Mouse (Mus musculus) cerebellum, postnatal 4 days (tissue): ENCODE results near the gene Bcan.
A peak's percentile ranks its signal among the peaks of the same experiment; 100 is the strongest.

Experiments used
- DNase-seq, 2 experiments: peaks; one replicate each; pipeline ENCODE4 v3.0.0; 2022; ENCODE audit warnings: low spot score in 2 of 2, mixed read lengths in 1 of 2

Gene Bcan

GRCm38 (mm10) chr3:87996971-87997614 lies 2.9 kb downstream of the Bcan start:
- DNase-seq = no peak

- no peak for DNase-seq
Observed at GRCm38 (mm10) chr3:87996401-87996800, 3.6 kb downstream of the Bcan start.

DNA sequence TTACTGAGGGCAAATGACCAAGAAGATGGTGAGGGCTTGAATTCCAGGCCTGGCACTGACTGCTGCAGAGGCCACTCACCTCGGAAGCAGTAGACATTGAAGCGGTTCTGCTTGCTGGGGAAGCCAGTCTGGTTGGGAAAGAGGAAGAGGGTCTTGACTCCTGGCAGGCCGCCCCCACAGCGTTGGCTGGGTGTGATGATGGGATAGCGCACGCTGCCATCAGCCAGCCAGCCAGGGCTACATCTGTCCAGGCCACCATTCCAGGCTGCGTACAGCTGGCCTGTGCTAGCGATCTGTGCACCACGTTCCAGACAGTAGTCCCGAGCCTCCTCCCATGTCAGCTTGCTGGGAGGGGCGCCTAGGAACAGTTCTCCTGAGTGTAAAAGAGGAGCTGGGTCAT lies 4.7 kb downstream of the Bcan start:
- DNase-seq = no peak

- no peak for DNase-seq
Observed at GRCm38 (mm10) chr3:87993436-87993835, 6.6 kb downstream of the Bcan start.

DNA sequence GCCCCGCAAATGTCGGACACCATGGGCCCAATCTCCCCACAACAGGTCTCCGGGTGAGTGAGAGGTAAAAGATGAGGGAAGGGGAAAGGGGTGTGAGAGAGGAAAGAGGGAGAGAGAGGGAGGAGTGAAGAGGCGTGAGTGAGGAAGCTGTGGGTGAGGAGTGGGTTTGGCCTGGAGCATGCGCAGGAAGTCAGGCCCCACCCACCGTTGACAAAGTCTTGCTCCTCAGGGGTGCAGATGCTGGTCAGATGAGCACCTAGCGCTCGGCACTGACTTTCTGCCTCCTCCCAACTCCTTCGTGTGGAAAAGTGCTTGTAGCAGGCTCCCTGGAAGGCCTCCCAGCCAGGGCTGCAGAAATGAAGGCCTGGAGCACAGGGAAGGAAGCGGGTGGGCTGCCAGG lies 10.1 kb downstream of the Bcan start:
- DNase-seq = no peak

GRCm38 (mm10) chr3:87988068-87988467 lies 12.0 kb downstream of the Bcan start:
- no peak for DNase-seq

DNA sequence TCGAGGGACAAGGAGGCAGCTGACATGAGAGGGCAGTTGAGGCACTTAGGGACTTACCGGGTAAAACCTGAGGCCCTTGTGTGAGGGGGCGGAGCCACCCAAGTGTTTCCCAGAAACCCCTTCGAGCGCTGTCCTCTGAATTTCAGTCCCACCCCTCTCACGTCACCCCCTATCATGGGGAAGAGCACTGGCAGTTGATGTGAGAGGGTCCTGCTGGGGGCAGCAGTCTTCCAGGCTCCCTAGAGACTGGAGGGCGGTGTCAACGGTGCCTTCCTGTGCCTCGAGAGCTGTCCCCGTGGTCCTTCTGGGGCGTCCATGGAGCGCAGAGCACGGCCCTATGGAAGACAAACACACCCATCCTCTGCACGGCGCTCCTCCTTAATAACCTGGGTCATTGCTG lies 12.4 kb downstream of the Bcan start:
- peak in 1 of 2 experiments; percentile 44 for DNase-seq

DNA sequence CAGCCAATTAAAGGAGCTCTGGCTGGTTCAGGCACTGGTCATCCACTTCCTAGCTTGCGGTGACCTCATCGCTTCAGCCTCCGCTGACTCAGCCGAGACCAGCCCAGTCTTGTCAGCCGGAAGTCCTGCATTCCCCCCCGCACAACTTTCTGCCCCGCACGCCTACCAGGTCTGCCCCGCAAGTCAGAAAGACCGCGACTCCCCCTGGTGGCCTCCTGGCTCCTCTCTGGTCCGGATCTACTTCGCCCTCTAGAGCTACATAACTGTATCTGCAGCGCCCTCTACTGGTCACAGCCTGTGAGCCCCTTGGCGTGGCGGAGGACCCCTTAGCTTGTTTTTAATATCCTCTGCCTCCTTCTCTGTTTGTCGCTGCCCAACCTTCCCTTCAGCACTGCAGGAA lies 13.2 kb downstream of the Bcan start:
- DNase-seq = peak; percentile 99

- DNase-seq = no peak
Observed at GRCm38 (mm10) chr3:87985505-87986320, 14.3 kb downstream of the Bcan start.

DNA sequence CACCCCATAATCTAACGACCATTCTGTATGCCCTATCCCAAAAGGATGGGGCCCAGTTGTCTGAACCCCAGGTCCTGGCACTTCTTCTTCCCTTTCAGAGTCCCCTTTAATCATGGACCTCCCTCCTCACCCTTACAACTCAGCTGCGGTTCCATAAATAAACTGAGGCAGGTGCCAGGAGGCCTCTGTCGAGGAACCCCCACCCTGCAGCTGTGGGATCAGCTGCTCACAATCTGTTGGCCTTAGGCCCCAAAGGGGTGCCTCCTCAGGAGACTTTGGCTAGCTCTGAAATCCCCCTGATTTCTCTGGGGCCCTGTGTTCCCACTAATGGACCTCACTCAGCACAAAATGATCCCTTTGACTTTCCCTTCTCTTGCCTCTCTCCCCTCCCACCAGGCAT lies 15.9 kb downstream of the Bcan start:
- DNase-seq = no peak

DNA sequence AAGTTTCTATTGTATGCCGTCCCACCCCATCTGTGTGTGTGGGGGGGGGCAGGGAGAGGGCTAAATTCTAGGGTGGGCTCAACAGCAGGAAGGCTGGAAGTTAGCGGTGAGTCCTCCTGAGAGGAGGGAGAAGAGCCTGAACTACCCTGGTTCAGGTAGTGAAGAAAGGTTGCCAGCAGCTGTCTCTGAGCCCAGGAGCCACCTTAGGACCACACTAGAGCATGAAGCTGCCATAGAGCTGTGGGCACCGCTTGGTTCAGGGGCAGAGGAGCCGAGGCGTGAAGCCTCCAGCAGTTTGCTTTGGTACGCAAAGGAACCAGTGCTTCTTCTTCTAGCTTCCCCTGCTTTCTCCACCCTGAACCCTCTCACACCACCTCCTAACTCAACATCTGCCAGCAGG lies 16.4 kb downstream of the Bcan start:
- DNase-seq = no peak

GRCm38 (mm10) chr3:87982836-87983601 lies 17.0 kb downstream of the Bcan start:
- no peak for DNase-seq

DNA sequence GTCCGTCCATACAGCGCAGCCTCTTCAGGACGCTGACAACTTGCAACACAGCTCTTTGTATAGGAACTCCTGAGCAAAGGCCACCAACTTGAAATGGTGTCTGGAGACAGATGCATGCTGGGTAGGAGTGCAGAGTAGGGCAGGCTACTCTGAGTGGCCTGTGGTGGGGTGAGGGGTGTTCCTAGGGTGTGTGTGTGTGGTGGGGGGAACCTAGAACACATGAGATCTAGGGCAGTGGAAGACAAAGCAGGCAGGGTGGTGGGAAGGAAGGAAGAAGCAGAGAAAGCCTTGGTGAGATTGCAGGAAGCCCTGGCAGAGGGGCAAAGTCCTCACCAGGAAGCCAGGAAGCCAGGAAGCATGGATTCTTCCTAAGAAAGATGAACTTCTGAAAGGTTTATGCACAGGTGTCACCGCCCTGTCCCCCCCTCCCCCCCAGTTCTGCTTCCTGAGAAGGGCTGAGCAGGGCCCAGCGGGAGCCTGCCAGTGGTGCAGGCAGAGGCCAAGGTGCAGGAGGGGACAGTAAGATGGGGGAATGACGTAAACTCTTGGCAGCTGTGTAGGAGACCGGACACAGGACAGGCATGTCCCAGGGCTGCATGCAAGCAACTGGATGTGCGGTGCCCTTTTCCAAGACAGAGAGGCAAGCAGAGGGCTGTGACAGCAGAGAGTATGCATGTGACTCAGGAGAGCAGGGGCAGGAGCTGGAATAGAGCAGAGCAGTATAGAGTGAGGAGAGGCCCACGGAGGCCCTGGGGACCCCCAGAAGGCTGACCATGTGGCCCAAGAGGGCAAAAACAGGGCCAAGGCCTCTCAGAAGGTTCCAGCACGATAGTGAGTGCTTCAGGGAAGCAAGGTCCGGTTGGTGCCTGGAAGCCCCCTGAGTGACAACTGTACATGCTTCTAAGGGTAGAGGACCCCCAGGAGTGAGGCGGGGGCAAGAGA lies 17.9 kb downstream of the Bcan start:
- no peak for DNase-seq

GRCm38 (mm10) chr3:87981214-87981760 lies 18.7 kb downstream of the Bcan start:
- no peak for DNase-seq

GRCm38 (mm10) chr3:87980728-87981127 lies 19.3 kb downstream of the Bcan start:
- DNase-seq = no peak

GRCm38 (mm10) chr3:87980085-87980484 lies 19.9 kb downstream of the Bcan start:
- no peak for DNase-seq

DNA sequence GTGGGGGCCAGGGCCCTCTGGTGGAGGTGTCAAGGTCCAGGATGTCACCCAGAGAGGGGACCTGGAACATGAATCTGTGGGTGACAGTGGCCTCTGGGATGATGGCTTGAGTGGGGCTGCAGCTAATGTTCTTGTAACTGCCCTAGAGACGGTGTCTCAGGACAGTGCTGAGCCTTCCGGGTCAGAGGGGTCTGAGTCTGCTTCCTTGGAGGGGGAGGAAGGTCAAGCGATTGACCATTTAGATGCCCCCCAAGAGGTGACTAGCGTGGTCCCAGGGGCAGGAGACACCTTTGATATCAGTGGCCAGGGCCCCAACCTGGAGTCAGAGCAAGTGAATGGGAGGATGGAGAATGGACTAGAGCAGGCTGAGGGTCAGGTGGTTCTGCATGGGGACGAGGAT lies 20.5 kb downstream of the Bcan start:
- no peak for DNase-seq

- no peak for DNase-seq
Observed at GRCm38 (mm10) chr3:87974381-87974987, 25.5 kb downstream of the Bcan start.

- DNase-seq = no peak
Observed at GRCm38 (mm10) chr3:87973593-87974380, 26.2 kb downstream of the Bcan start.

GRCm38 (mm10) chr3:87972776-87973175 lies 27.3 kb downstream of the Bcan start:
- DNase-seq = no peak
